Mouse (Mus musculus) heart, postnatal 14 days (tissue): ENCODE results near the gene 1110059E24Rik. TPM values are rescaled to one million over a fixed set of nuclear protein-coding genes. Genes with fewer than 3 reads are reported as not detected.

Experiments used
- DNase-seq, 2 experiments: peaks; one replicate each; pipeline ENCODE4 v3.0.0; 2021 to 2022
- intact Hi-C: fragments of 180-260 bp; cut with DNase I; formaldehyde crosslinking; loops from one replicate; pipeline ENCODE4 v1.15.1; 2025
- long read RNA-seq, 2 experiments: library from polyadenylated mRNA; stranded (forward); transcript quantifications; one replicate each; pipeline ENCODE4 v2.0.0; 2021
- total RNA-seq, 2 experiments: library from RNA; stranded (reverse); gene quantifications; 2 replicates each; pipeline ENCODE4 v1.2.3; 2021

Gene 1110059E24Rik
- 10 to 100 TPM; 15.7 to 16.3 TPM for total RNA-seq
- long read RNA-seq, experiment 1, transcript 1110059E24Rik-201 (4 exons, 1,614 nt): major isoform, 20 of 27 reads
- long read RNA-seq, experiment 1, transcript 1110059E24Rik-207 (3 exons, 942 nt): minor isoform, 5 of 27 reads
- long read RNA-seq, experiment 1, partial matches to known transcripts: 0 of 27 reads
- long read RNA-seq, experiment 1, other reads (novel, unspliced or antisense): 0 of 27 reads
- long read RNA-seq, experiment 2, transcript 1110059E24Rik-201 (4 exons, 1,614 nt): major isoform, 10 of 15 reads
- long read RNA-seq, experiment 2, partial matches to known transcripts: 0 of 15 reads
- long read RNA-seq, experiment 2, other reads (novel, unspliced or antisense): 0 of 15 reads

GRCm38 (mm10) chr19:21652285-21653171, at the start of gene 1110059E24Rik:
TSS of gene 1110059E24Rik (minus strand) at chr19:21652976.
- DNase-seq: peak; percentile 95
- intact Hi-C loops: loop anchor here (2.0 to 10.0 kb wide), 3 partner anchors 80 to 378 kb away; partner anchors contain the start of gene Zfand5

- DNase-seq: no peak
- intact Hi-C loops: no loop called here
Measured at GRCm38 (mm10) chr19:21680986-21681385, 28.2 kb upstream of the 1110059E24Rik start.

- intact Hi-C loops: no loop called here
- no peak for DNase-seq
Measured at GRCm38 (mm10) chr19:21680091-21680490, 27.3 kb upstream of the 1110059E24Rik start.

- DNase-seq: no peak
- intact Hi-C loops: no loop called here
Measured at GRCm38 (mm10) chr19:21674354-21675096, 21.7 kb upstream of the 1110059E24Rik start.

- intact Hi-C loops: no loop called here
Measured at GRCm38 (mm10) chr19:21669650-21670049, 16.9 kb upstream of the 1110059E24Rik start.

GRCm38 (mm10) chr19:21663756-21664456, 11.1 kb upstream of the 1110059E24Rik start:
- intact Hi-C loops: no loop called here

More at GRCm38 (mm10) chr19:21669650-21670049, 16.9 kb upstream of the 1110059E24Rik start:
- DNase-seq: no peak

GRCm38 (mm10) chr19:21660734-21661133, 8.0 kb upstream of the 1110059E24Rik start:
- intact Hi-C loops: no loop called here
- DNase-seq: no peak

More at GRCm38 (mm10) chr19:21663756-21664456, 11.1 kb upstream of the 1110059E24Rik start:
- no peak for DNase-seq

- intact Hi-C loops: loop anchor here (5.0 to 10.0 kb wide), 2 partner anchors 82 to 380 kb away; partner anchors contain the start of gene Zfand5
- no peak for DNase-seq
Measured at GRCm38 (mm10) chr19:21654788-21655187, 2.0 kb upstream of the 1110059E24Rik start.

GRCm38 (mm10) chr19:21653172-21653981, 601 bp upstream of the 1110059E24Rik start, which contains the start of gene Abhd17b:
TSS of gene Abhd17b (plus strand) at chr19:21653185.
- DNase-seq: peak; percentile 64 to 71
- intact Hi-C loops: loop anchor here (2.0 to 10.0 kb wide), 3 partner anchors 81 to 379 kb away; partner anchors contain the start of gene Zfand5

- intact Hi-C loops: loop anchor here (2.0 to 10.0 kb wide), 3 partner anchors 79 to 377 kb away; partner anchors contain the start of gene Zfand5
- no peak for DNase-seq
Measured at GRCm38 (mm10) chr19:21651664-21652063, 1.1 kb downstream of the 1110059E24Rik start.

- no peak for DNase-seq
- intact Hi-C loops: no loop called here
Measured at GRCm38 (mm10) chr19:21646142-21646541, 6.6 kb downstream of the 1110059E24Rik start.

GRCm38 (mm10) chr19:21645301-21645700, 7.5 kb downstream of the 1110059E24Rik start:
- DNase-seq: no peak
- intact Hi-C loops: no loop called here

- intact Hi-C loops: no loop called here
- no peak for DNase-seq
Measured at GRCm38 (mm10) chr19:21643935-21644334, 8.8 kb downstream of the 1110059E24Rik start.

GRCm38 (mm10) chr19:21637672-21638071, 15.1 kb downstream of the 1110059E24Rik start:
- intact Hi-C loops: no loop called here

GRCm38 (mm10) chr19:21636907-21637306, 15.9 kb downstream of the 1110059E24Rik start:
- DNase-seq: no peak
- intact Hi-C loops: no loop called here

More at GRCm38 (mm10) chr19:21637672-21638071, 15.1 kb downstream of the 1110059E24Rik start:
- DNase-seq: no peak

- intact Hi-C loops: no loop called here
- no peak for DNase-seq
Measured at GRCm38 (mm10) chr19:21635406-21635805, 17.4 kb downstream of the 1110059E24Rik start.

- no peak for DNase-seq
- intact Hi-C loops: loop anchor here (2.0 kb wide), 1 partner anchor 52 kb away; no protein-coding TSS in a partner anchor
Measured at GRCm38 (mm10) chr19:21630656-21631331, 22.0 kb downstream of the 1110059E24Rik start.

GRCm38 (mm10) chr19:21629501-21629900, 23.3 kb downstream of the 1110059E24Rik start:
- intact Hi-C loops: no loop called here

More at GRCm38 (mm10) chr19:21629501-21629900, 23.3 kb downstream of the 1110059E24Rik start:
- DNase-seq: no peak
